Mouse (Mus musculus): ENCODE data around the gene 4930535I16Rik.

4930535I16Rik gene

GRCm38 (mm10) chr4:123904333-123905125, 13.3 kb downstream of the 4930535I16Rik start, which contains the start of gene Mycbp:
Gene Mycbp, plus strand, starts transcription at chr4:123904832.
- DNase-seq: peak; percentile 99

DNA sequence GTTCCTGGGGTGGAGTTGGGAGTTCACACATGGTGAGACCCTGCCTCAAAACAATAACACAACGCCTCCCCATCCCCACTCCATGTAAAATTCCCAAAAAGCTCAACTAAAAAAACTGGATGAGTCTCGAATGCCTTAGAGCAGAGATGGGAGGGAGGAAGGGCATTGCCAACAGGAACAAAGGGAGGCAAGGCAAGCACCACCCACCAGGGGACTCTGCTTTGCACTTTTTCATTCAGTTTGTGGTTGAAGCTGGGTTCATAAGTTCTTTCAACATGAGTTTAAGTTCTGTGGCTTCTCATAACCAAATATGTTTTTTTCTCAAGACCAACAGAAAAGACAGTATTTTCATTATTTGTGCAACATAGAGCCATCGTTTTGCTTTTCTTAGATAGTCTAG, 14.4 kb downstream of the 4930535I16Rik start:
- DNase-seq: no peak

- DNase-seq: peak; percentile 45 to 54
These were observed 19.1 kb downstream of the 4930535I16Rik start for GRCm38 (mm10) chr4:123898696-123899095.

- no peak for DNase-seq
These were observed 23.5 kb downstream of the 4930535I16Rik start for GRCm38 (mm10) chr4:123894295-123894694.

DNA sequence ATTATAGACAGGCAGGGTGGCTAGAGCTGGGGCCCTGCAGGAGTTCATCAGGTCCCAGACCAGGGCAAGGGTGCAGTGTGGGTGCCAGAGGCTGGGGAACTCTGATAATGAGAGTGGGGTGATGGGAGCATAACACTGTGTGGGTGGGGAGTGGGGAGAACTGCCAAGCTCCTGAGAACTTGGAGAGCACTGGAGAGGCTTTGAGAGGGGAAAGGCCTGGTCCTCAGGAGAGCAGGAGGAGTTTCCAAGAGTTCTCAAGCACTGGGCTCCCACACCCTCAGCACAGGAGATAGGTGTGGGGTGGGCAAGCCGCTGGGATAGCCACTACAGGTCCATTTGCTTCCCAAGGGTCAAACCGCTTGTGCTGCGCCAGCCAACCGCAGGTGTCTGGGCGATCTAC, 24.1 kb downstream of the 4930535I16Rik start:
- no peak for DNase-seq
